Mouse (Mus musculus) fibroblast of lung, adult 2 months (primary cell): ENCODE measurements around the gene Osm.

Source experiments
- DNase-seq: peaks from one replicate; pipeline ENCODE4 v3.0.0-alpha.2; 2011; ENCODE audit warnings: low read depth

Gene Osm

DNA sequence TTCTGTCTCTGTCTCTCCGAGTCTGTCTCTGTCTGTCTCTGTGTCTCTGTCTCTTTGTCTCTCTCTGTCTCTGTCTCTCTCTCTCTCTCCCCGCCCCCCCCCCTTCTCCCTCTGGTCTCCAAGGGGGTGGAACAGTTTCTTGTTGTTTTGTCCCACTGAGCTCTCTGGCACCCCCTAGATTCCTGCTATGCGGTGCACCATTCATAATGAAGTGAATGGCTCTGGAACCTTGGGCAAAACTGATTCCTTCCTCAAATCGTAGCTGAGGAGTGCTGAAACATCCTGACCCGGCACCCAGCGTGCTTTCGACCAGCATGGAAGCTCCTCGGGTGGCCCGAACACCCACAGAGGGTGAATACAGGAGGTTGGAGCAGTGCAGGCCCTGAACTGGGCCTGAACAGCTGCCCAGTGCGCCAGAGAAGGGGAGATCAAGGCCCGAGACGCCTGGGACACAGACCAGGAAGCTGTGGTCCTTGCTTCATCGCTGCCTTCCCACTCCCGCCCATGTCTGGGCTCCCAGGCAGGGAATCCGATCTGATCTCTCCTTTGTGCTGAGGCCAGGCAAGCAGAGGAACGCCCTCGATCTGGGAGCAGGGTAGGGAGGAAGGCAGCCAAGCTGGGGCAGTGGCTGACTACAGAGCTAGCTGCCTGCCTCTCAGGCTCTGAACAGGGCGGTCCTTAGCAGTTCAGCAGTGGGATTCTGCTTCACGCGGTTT is 34.7 kb downstream of the Osm start:
- DNase-seq: peak; percentile 95

DNA sequence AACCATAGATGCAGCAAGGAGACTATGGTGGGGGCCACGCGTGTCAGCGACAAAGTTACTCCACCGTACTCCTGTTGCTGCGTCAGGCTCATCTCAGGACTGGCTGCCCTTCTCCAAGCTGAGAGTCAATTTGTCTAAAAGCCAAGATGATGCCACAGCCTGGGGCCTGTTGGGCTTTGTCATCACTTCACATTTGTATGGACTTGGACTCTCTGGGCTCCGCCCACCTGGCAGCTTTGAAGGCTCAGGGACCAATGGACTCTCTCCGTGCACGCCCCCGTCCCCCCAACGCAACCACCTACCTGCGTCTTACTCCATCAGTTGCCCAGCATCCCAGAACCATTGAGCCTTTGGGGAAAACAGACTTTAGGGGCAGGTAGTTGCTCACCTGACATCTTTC is 35.3 kb downstream of the Osm start:
- no peak for DNase-seq

DNA sequence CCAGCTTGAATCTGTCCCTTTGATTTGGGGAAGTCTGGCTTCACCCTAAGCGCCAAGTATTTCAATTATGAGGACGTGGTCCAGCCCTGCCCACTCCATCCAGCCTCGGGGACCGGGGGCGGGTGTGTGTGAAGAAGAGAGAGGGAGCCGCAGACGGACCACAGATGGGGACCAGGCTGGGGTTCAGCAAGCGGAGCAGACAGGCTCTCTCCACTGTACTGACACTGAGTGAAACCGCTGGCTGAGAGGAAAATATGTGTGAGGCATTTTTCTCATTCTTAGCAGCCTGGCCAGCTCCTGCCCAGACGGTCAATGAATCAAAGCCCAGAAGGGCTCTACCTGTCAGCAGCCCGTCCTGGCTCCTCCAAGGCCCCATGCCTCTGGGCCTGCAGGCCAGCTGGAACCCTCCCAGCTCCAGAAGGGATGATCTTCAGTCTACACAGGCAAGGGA is 40.2 kb downstream of the Osm start:
- DNase-seq: peak; percentile 91

DNA sequence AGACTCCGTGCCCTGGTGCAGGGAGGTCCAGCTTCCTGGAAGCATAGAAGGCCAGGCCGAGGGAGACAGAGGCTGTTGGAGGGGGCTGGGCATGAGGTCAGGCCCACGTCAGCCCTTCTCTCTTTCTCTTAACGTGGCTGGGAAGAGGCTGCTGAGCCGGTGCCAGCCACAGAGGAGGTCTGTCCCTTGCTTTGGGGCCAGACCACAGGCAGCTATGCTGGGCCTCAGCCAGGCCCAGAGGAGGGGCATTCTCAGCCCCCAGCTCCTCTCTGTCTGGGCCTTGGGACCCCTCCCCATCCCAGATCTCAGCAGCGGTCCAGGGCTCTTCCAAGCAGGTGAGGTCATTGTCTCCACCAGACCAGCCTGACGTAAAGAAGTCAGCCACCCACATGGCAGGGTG is 43.7 kb downstream of the Osm start:
- no peak for DNase-seq

DNA sequence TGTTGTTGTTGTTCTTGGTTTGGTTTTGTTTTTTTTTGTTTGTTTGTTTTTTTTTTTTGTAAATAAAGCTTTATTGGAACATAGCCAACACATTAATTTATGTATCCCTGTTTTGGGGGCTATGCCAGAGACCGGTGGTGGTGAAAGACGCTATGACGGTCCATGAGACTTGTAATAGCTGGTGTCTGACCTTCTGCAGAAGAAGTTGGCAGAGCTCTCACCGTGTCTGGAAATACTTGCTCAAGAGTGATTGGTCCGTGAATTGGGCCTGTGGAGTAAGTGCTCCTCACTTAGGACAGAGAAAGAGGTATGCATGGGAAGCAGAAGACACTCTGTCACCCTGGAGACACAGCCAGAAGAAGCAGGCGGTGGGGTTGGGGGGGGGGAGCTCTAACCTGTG is 45.6 kb downstream of the Osm start:
- no peak for DNase-seq

DNA sequence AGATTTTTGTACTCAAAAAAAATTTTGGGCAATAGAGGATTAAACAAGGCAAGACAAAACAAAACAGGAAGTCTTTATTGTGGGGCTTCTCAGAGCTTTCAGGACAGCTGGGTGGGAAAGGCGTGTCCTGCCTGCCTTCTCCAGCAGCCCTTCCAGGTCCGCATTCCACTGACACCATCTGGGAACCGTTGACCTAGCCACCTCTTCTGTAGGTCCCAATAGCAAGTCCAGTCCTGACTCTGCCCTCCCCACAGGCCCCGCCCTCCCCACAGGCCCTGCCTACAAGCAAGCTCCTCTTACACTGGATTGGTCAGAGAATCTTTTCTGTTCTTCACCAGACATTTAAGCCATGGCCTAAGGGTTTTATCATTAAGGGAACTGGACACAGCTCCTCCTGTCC is 47.4 kb downstream of the Osm start:
- DNase-seq: no peak

DNA sequence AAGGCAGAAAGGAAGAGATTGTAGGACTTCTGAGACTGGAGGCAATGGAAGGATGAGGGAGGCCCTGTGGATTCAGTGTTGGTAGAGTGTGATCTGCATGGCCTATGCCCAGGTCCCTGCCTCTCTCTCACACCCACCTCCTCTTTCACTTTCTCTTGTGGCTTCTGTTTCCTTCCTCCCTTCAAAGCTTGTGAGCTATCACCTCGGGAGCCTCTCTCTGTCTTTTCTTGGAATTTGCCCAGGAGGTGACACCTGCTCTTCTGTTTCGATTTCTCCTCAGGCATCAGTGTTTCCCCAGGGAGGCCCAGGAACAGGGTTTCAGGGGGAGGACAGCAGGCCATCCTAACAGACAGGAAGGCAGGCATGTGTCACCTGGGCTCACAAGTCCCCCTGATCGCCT is 53.1 kb downstream of the Osm start:
- DNase-seq: no peak
